Mouse (Mus musculus) NIH3T3 (cell line): Measurements from ENCODE around the gene Scn10a.

ENCODE experiments used
- DNase-seq: peaks from one replicate; pipeline ENCODE4 v3.0.0-alpha.2; 2012; ENCODE audit warnings: low read depth

Gene Scn10a

DNA sequence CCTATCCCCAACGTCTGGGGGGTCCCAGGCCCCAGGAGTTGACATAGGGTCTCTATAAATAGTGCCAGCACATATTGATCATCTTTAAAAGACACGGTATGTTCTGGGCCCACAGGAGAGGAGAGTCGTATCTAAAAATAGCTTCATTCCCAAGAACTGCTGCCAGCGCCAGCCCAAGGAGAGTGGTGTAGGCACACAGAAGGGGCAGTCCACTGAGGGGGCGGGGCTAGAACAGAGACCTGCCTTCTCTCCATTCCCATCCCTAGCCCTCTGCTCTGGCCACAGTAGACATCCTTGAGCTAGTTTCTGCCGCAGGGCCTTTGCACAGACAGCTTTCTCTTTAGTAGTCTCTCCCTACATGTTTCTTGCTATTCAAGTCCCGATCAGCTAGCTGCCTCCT lies 144.8 kb downstream of the Scn10a start:
- DNase-seq = no peak

DNA sequence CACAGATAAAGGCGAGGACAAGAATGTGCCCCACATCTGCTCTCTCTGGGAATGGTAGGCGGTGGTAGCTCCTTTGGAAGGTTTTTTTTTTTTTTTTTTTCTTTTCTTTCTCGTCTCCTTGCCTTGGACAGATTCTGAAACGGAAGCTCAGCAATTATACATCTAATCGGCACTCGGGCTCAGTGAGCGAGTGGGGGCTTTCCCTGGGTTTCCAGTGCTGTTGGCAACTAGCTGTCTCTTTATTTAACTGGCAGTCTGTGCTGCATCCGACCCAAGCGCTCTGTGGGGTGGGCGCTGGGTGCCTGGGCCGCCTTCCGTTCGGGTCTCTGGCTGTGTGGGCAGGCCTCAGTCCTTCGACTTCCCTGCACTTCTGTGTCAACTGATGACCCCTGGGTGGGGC lies 146.1 kb downstream of the Scn10a start:
- DNase-seq = no peak

DNA sequence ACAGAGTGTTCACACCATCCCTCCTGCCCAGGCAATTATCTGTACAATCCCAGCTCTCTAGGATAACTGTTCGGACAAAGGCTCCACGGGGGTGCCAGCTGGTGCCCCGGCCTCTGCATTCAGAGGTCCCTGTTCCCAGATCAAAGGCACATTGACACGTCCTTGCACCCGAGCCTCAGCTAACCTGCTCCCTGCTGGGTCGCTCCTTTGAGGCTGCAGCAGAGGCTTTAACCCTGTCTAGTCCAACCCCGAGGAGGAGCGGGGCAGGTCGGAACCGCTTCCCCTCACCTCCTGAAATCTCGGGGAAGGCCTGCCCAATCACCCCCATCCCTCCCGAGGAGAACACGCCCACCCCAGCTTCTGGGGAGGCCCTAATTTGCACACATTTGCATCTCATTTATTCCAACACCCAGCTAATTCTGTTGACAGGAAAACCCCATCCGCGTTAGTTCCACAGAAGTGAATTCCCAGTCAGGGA lies 147.7 kb downstream of the Scn10a start:
- no peak for DNase-seq

DNA sequence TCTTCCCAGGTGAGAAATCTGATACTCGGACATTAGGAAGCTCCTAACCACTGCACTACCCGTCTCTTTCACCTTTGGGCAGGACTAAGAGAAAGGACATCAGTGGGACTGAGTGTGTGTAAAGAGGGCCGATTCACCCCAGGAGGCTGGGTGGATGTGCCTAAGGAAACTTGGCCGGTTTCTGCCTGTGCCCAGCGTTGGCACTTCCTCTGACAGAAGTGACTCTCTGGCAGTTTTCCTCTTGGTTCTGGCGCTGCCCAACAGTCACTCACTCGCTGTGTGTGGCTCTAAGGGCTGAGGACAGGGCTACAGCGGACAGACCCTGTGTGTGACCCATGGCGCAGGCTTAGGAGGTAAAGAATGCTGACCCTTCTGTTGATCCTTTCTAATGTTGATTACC lies 148.5 kb downstream of the Scn10a start:
- no peak for DNase-seq

DNA sequence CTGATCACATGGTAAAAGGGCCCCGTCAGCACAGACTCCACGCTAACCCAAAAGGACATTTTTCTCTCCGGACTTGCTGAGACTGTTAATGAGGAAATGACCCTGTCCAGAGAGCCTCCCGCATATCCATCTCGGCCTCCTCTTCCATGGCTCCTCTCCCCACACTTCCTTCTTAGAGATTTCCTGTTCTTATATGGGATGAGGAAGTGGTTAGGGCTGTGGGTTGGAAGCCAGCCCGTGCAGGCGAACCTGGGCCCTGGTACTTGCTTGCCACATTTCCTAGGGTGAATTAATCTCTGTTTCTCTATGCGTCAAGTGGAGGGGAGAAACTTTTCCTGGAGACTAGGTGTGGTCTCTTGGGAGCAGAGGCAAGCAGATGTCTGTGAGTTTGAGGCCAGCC lies 150.4 kb downstream of the Scn10a start:
- no peak for DNase-seq

DNA sequence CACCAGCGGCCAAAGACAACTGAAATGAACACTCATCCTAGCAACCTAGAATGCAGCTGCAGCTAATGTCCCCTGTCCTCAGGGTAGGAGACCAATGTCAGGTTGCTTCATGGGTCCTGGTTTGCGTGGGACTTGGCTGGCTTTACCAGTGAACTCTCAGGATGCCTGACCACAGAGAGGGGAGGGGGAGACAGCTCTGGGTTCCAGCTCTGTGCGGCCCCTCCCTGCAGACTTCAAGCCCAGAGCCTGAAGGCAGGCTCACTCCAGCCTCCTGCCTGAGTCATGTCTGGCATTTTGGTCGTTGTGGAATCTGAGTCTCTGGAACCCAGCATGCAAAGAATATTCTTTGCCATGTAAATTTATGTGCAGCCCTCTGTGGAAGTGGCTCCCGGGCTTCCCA lies 151.3 kb downstream of the Scn10a start:
- DNase-seq = no peak

DNA sequence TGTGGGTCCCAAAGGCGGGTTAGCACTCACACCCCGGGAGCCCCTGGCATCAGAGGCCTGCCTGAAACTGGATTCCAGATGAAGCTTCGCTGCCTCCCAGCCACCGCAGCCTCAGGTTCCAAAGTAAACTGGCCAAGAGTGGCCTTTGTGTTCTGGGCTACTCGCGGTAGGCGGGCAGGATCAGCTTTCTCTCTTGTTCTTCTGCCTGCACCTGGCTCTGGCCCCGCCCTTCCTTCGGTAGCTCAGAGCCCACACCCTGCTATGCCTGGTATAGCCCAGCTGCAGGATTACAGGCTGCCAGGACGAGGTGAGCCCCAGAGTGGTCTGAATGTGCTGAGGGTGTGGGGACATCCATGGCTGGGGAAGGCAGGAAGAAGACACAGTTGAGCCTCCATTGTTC lies 152.9 kb downstream of the Scn10a start:
- no peak for DNase-seq

DNA sequence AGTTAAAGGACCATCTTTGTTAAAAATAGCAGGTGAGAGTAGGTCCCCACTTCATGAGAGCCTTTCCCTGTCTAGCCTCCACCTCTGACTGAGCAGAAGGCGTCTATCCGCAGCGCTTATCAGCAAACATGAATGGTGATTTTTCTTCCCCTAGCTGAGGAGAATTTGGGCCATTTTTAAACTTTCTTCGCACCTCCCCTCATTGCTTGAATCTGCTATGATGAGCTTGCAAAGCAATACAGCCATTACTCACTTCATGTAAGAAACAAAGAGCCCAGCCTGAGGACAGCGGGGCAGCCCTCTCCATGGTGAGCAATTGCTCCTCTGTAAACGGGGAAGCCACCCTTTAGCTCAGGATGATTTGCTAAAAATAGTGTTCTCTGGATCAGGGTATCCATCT lies 154.3 kb downstream of the Scn10a start:
- DNase-seq = no peak

DNA sequence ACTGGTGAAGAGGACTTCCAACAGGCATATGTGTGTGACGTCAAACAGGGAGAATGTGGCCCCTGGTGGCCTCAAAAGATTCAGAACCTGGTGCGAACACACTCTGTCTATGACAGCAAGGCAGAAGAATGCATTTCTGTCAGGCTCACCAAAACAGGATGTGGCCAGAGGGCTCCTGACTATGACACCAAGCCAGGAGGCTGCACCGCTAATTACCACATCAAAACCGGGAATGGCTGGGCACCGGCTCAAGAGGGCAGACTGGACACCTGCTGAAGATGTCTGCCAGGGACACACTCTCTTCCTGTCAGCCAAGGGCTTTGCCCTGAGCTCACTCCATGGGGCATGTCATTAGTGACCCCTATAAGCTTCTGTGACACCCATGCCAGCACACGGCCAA lies 155.5 kb downstream of the Scn10a start:
- DNase-seq = no peak

DNA sequence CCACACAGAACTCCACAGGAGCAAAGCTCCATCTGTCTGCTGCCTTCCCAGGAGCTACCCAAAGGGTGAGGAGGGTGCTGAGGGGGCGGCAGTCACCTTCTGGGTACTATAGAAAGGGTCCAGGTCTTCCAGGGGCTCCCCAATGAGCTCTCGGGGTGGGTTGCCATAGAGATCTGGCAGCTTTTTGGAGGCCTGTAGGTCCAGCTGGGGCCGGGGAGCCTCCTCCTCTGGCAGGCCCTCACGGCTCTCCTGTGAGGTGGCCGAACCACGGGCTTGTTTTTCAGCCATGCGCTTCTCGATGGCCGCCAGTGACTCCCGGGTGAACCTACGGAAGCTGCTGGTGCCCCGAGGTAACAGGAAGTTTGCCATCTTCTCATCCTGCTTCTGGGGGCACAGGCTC lies 156.9 kb downstream of the Scn10a start:
- no peak for DNase-seq

DNA sequence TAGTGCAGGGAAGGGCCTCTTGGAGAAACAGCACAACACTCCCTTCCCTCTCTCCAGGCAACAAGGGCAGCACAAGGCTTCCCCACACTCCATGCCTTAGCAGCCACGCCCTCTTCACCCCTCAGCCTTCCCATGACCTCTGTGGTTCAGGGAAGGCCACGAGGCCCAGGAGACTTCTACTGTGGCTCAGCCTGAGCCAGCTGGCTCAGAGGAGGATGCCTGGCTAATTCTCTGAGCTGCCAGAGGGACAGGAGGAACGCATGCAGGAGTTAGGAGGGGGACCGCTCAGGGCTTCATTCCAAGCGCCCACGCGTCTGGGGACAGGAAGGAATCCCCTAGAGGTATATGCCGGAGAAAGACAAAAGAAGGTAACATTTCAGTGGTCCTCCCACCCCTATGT lies 157.4 kb downstream of the Scn10a start:
- DNase-seq = no peak

DNA sequence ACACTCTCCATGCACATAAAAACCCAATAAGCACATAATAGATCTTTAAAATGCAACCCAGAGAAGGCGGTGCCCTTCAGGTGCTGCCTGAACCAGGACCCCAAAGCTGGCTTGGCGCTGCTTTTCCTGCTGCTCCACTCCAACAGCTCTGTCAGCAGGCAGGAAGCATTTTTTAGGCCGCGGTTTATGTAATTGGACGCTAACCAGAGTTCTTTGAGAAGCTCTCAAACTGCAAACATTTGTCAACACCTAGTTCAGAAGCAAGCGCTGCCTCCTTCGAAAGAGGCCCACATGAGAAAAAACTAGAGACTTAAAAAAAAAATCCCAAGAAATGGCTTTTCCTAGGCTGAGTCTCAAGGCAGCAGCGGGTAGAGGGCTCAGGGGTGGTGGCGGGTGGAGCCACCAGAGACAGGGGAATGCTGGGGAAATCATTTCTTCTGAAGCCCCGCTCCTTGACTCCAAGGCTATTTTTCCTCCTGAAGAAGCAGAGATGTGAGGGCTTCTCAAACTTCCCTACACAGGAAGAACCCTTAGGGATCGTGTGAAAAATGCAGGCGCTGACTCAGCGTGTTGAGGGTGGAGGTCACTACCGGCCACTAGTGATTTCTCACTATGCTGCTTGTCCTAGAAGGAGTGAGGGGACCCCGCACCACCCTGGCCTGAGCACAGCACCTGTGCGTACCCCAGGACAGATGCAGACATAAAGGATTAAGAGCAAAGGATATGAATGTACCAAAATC lies 159.4 kb downstream of the Scn10a start:
- DNase-seq = no peak
